ENCODE assay signal across 1 mouse cellular context in the genomic region with DNA sequence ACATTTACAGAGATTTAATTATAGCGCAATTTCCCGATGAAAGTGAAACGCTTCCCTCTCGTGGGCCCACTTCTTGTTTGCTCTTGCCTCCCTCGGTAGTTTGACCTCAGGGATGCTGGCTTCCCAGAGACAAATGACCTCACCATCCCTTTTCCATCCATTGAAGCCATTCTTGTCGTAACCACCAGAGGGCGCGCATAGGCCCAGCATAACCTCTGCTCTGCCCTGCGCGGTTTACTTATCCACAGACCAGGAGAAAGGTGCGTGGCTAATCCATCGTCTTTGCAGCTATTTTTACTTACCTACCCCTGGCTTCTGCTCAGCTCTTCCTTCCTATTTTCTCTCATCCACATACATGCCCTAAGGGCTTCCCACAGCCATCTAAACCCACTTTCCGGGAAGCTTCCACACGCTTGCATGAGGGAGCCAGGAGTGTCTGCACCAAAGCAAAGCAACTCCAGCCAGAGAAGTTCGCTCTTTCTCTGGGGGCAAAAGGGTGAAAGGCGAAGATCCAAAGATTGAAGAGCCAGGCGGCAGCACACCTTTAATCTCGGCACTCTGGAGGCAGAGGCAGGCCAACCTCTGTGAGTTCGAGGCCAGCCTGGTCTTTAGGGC.
A peak's percentile ranks its signal among the peaks of the same experiment; 100 is the strongest.
TF ChIP-seq lines count a peak whose summit lies in the region.

No protein-coding gene starts in this region.

TF ChIP-seq in CH12.LX, 34 proteins besides CTCF, POLR2A, EP300 and RAD21 (continued from another document):
- TF ChIP-seq USF1 (IDR thresholded peaks at IDR 0.05; ENCODE audit: low read depth, low read length) = no peak
- 0 out of 2 replicates have a peak, but pooled peaks have one; percentile 38 for TF ChIP-seq NRF1 (IDR thresholded peaks at IDR 0.05; ENCODE audit: low read depth, low read length)
- no peak for TF ChIP-seq KAT2A (IDR thresholded peaks at IDR 0.05; ENCODE audit: insufficient replicate concordance, low read length)
- no peak for TF ChIP-seq ZKSCAN1 (IDR thresholded peaks at IDR 0.05; ENCODE audit: borderline replicate concordance, low read depth, low read length)
- no peak for TF ChIP-seq ZC3H11A (IDR thresholded peaks at IDR 0.05; ENCODE audit: low read depth, low read length)
- 0 out of 2 replicates have a peak, but pooled peaks have one; percentile 31 for TF ChIP-seq JUND (conservative IDR thresholded peaks at IDR 0.05; ENCODE audit: low read depth, low read length)
- TF ChIP-seq MAX (IDR thresholded peaks at IDR 0.05; ENCODE audit: low read length) = peak; percentile 33; the same call in 1 of the 2 replicates
- no peak for TF ChIP-seq MEF2A (IDR thresholded peaks at IDR 0.05; ENCODE audit: borderline replicate concordance, low read depth, low read length)
- TF ChIP-seq E2F4 (IDR thresholded peaks at IDR 0.05; ENCODE audit: insufficient replicate concordance, low read depth, low read length) = no peak
- 0 out of 2 replicates have a peak, but pooled peaks have one; percentile 51 for TF ChIP-seq MYC (IDR thresholded peaks at IDR 0.05; ENCODE audit: low read depth, low read length)
- no peak for TF ChIP-seq PAX5 (IDR thresholded peaks at IDR 0.05; ENCODE audit: low read length)
